In the genomic region with DNA sequence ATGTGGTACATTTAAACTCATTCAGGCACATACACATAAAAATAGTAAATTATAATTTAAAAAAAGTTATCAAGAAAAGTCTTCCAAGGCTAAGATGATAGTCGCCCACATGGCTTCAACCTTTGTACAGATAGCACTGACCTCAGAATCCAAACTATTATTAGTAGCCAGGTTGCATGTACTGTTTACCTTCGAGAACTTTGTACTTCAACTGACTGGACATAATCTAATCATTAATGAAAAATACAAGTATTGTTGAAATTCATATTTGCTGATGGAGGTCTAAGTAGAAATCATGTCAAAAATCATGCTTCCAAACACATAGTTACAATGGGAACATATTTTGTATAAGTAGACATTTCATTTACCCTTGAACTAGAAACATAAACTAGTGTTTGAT, we compare ENCODE assay signal across 41 mouse cellular contexts. TPM values are rescaled to one million over a fixed set of nuclear protein-coding genes. Genes with fewer than 3 reads are reported as not detected.
"Had no signal": no experiment of that assay in that cellular context is flagged by ENCODE, and none has a peak within 500 bp of the region (broad histone marks: within the 10 kb centered on the region; RNA-seq: fewer than 3 reads in every experiment).

No protein-coding gene starts in this region.

RNA-seq across cellular contexts. Expression of a gene that starts 0.8 kb away (rescaled TPM):
- total RNA-seq: heart, adult 8-10 months; heart, postnatal 10 days; heart, postnatal 14 days; heart, postnatal 25 days; heart, postnatal 36 days; heart, postnatal 4 days; hematopoietic stem cell, adult 5-6 weeks; hindbrain, postnatal 0 days; layer of hippocampus, adult 18-20 months; layer of hippocampus, adult 2 months; layer of hippocampus, adult 8-10 months; layer of hippocampus, postnatal 10 days; layer of hippocampus, postnatal 14 days; layer of hippocampus, postnatal 25 days; layer of hippocampus, postnatal 36 days had no signal
- polyA plus RNA-seq: heart, embryonic 10.5 days; heart, embryonic 11.5 days; heart, embryonic 12.5 days; heart, embryonic 13.5 days; heart, embryonic 14.5 days; heart, embryonic 15.5 days; heart, embryonic 16.5 days; heart, postnatal 0 days; hindbrain, embryonic 10.5 days; hindbrain, embryonic 11.5 days; hindbrain, embryonic 12.5 days; hindbrain, embryonic 13.5 days; hindbrain, embryonic 14.5 days; hindbrain, embryonic 15.5 days; hindbrain, embryonic 16.5 days; hindbrain, postnatal 0 days; inflammation-experienced regulatory T-cells, adult 6 months; intestine, embryonic 14.5 days; intestine, embryonic 15.5 days; intestine, embryonic 16.5 days; kidney, adult 2 months; kidney, embryonic 14.5 days; kidney, embryonic 15.5 days; kidney, embryonic 16.5 days; kidney, postnatal 0 days; large intestine, adult 2 months had no signal

RNA-seq across cellular contexts. Expression of a gene that starts 32.4 kb away (rescaled TPM):
- total RNA-seq: heart, adult 8-10 months; heart, postnatal 10 days; heart, postnatal 14 days; heart, postnatal 25 days; heart, postnatal 36 days; heart, postnatal 4 days; hematopoietic stem cell, adult 5-6 weeks; hindbrain, postnatal 0 days; layer of hippocampus, adult 18-20 months; layer of hippocampus, adult 2 months; layer of hippocampus, adult 8-10 months; layer of hippocampus, postnatal 10 days; layer of hippocampus, postnatal 14 days; layer of hippocampus, postnatal 25 days; layer of hippocampus, postnatal 36 days had no signal
- polyA plus RNA-seq: heart, embryonic 10.5 days; heart, embryonic 11.5 days; heart, embryonic 12.5 days; heart, embryonic 13.5 days; heart, embryonic 14.5 days; heart, embryonic 15.5 days; heart, embryonic 16.5 days; heart, postnatal 0 days; hindbrain, embryonic 10.5 days; hindbrain, embryonic 11.5 days; hindbrain, embryonic 12.5 days; hindbrain, embryonic 13.5 days; hindbrain, embryonic 14.5 days; hindbrain, embryonic 15.5 days; hindbrain, embryonic 16.5 days; hindbrain, postnatal 0 days; inflammation-experienced regulatory T-cells, adult 6 months; intestine, embryonic 14.5 days; intestine, embryonic 15.5 days; intestine, embryonic 16.5 days; intestine, postnatal 0 days; kidney, embryonic 14.5 days; kidney, embryonic 15.5 days; kidney, embryonic 16.5 days; kidney, postnatal 0 days had no signal
